In genomic region chr5:20584769-20585168, GRCm38 (mm10) we compare ENCODE assay signal across 16 mouse cellular contexts.
"Had no signal": no experiment of that assay in that cellular context is flagged by ENCODE, and none has a peak within 500 bp of the region (broad histone marks: within the 10 kb centered on the region; RNA-seq: fewer than 3 reads in every experiment).

No protein-coding gene starts in this region.

- DNase-seq: kidney, adult 2 months; kidney, postnatal 14 days; layer of hippocampus, adult 9-11 months; layer of hippocampus, postnatal 36 days; lung, adult 2 months; lung, postnatal 36 days; retina, postnatal 1 day; right cerebral cortex, postnatal 4 days; spleen, adult 18-20 months; thymus, adult 18-20 months; thymus, postnatal 14 days had no signal

- ATAC-seq: lung, postnatal 0 days had no signal

- H3K4me1 ChIP-seq: kidney, embryonic 15.5 days; liver, embryonic 15.5 days had no signal

- H3K9me3 ChIP-seq: kidney, embryonic 15.5 days; liver, embryonic 15.5 days; neural tube, embryonic 13.5 days had no signal

- H3K9ac ChIP-seq: kidney, embryonic 15.5 days; liver, embryonic 15.5 days; neural tube, embryonic 13.5 days had no signal

- H3K4me3 ChIP-seq: kidney, embryonic 15.5 days; liver, embryonic 15.5 days; neural tube, embryonic 13.5 days had no signal

- H3K27ac ChIP-seq: kidney, embryonic 15.5 days; liver, embryonic 15.5 days; neural tube, embryonic 13.5 days had no signal

- H3K4me2 ChIP-seq: kidney, embryonic 15.5 days; liver, embryonic 11.5 days; liver, embryonic 15.5 days; neural tube, embryonic 13.5 days had no signal

- H3K36me3 ChIP-seq: kidney, embryonic 15.5 days; liver, embryonic 15.5 days had no signal

- H3K27me3 ChIP-seq: kidney, embryonic 15.5 days; neural tube, embryonic 13.5 days had no signal
